23 mouse cellular contexts compared by ENCODE assay signal in genomic region chr5:73524300-73525000, GRCm38 (mm10). TPM values are rescaled to one million over a fixed set of nuclear protein-coding genes. Genes with fewer than 3 reads are reported as not detected.
DNase-seq lines count a peak whose midpoint lies in the region; ATAC-seq and TF ChIP-seq lines count a peak whose summit lies in the region.
"Had no signal": no experiment of that assay in that cellular context is flagged by ENCODE, and none has a peak within 500 bp of the region (broad histone marks: within the 10 kb centered on the region; RNA-seq: fewer than 3 reads in every experiment).

No protein-coding gene starts in this region.

- peak overlapping the region; percentile 67 for H3K27ac ChIP-seq in lung, embryonic 14.5 days (ENCODE audit: low read depth)
- H3K27ac ChIP-seq in midbrain, embryonic 11.5 days (ENCODE audit: low read depth, low read length): no peak overlapping the region
- no peak overlapping the region for H3K27ac ChIP-seq in midbrain, embryonic 14.5 days (replicated peaks; ENCODE audit: low read depth, low read length)
- H3K27ac ChIP-seq: embryonic facial prominence, embryonic 15.5 days; forebrain, embryonic 10.5 days; heart, embryonic 10.5 days; hindbrain, embryonic 14.5 days had no signal

- no peak for TF ChIP-seq CTCF in lung, embryonic 14.5 days (IDR thresholded peaks at IDR 0.05; ENCODE audit: low read depth)

- H3K9ac ChIP-seq in lung, embryonic 14.5 days: no peak overlapping the region
- no peak overlapping the region for H3K9ac ChIP-seq in midbrain, embryonic 11.5 days (ENCODE audit: low read length)
- no peak overlapping the region for H3K9ac ChIP-seq in midbrain, embryonic 14.5 days (replicated peaks; ENCODE audit: low read length)
- H3K9ac ChIP-seq: embryonic facial prominence, embryonic 15.5 days; hindbrain, embryonic 14.5 days had no signal

- H3K4me2 ChIP-seq in lung, embryonic 14.5 days: no peak overlapping the region
- no peak overlapping the region for H3K4me2 ChIP-seq in midbrain, embryonic 11.5 days
- H3K4me2 ChIP-seq in midbrain, embryonic 14.5 days (ENCODE audit: low read length): no peak overlapping the region
- H3K4me2 ChIP-seq: embryonic facial prominence, embryonic 15.5 days; hindbrain, embryonic 14.5 days had no signal

- ATAC-seq in frontal cortex, adult (ENCODE audit: low TSS enrichment): 0 out of 2 replicates have a peak, but pooled peaks have one; percentile 16
- no peak for ATAC-seq in lung, embryonic 14.5 days (ENCODE audit: insufficient read depth)
- ATAC-seq in midbrain, embryonic 11.5 days (ENCODE audit: low FRiP score): no peak
- no peak for ATAC-seq in midbrain, embryonic 14.5 days (ENCODE audit: low FRiP score, low TSS enrichment)
- ATAC-seq in cerebellum, adult (ENCODE audit: insufficient number of reproducible peaks, low FRiP score, low TSS enrichment): no peak
- ATAC-seq: activated CD4-positive, CD25-positive, alpha-beta regulatory T cell, adult 4 months; forebrain, embryonic 14.5 days; Patski had no signal

- no peaks in the 10 kb centered on the region for H3K4me1 ChIP-seq in lung, embryonic 14.5 days (ENCODE audit: insufficient read depth)
- no peaks in the 10 kb centered on the region for H3K4me1 ChIP-seq in midbrain, embryonic 11.5 days (ENCODE audit: control insufficient read depth, insufficient read depth, low read length)
- no peaks in the 10 kb centered on the region for H3K4me1 ChIP-seq in midbrain, embryonic 14.5 days (ENCODE audit: control insufficient read depth, insufficient read depth, low read length)
- H3K4me1 ChIP-seq: embryonic facial prominence, embryonic 15.5 days; forebrain, embryonic 10.5 days had no signal

- no peak for DNase-seq in frontal cortex, adult 2 months (ENCODE audit: extremely low spot score in 1 of 2, low spot score in 1 of 2)
- DNase-seq in lung, embryonic 14.5 days: peak; percentile 16
- DNase-seq in lung, postnatal 25 days (ENCODE audit: low spot score): no peak
- DNase-seq in midbrain, embryonic 11.5 days (ENCODE audit: low spot score, missing footprints): peak; percentile 62
- no peak for DNase-seq in midbrain, embryonic 14.5 days
- no peak for DNase-seq in heart, postnatal 4 days
- DNase-seq: adrenal gland, postnatal 14 days; cerebellum, adult 18-20 months; cerebellum, adult 9-11 months; cerebellum, postnatal 36 days; gastrocnemius, postnatal 10 days; heart, adult 18-20 months; heart, postnatal 10 days had no signal

- H3K9me3 ChIP-seq in lung, embryonic 14.5 days (ENCODE audit: low read depth, low read length): no peaks in the 10 kb centered on the region
- no peaks in the 10 kb centered on the region for H3K9me3 ChIP-seq in midbrain, embryonic 11.5 days (ENCODE audit: control insufficient read depth, low read length)
- H3K9me3 ChIP-seq in midbrain, embryonic 14.5 days (ENCODE audit: control insufficient read depth, low read length): no peaks in the 10 kb centered on the region
- H3K9me3 ChIP-seq: embryonic facial prominence, embryonic 15.5 days; forebrain, embryonic 10.5 days; heart, embryonic 10.5 days had no signal

- peaks cover 36% of the 10 kb centered on the region for H3K36me3 ChIP-seq in lung, embryonic 14.5 days (ENCODE audit: insufficient read depth)
- H3K36me3 ChIP-seq in midbrain, embryonic 11.5 days (ENCODE audit: control insufficient read depth, insufficient read depth, low read length): peaks cover 10% of the 10 kb centered on the region
- H3K36me3 ChIP-seq in midbrain, embryonic 14.5 days (ENCODE audit: control insufficient read depth, insufficient read depth, low read length): peaks cover 58% of the 10 kb centered on the region

- 58% methylated on average over 4 of the region's 4 CpGs for WGBS in lung, embryonic 14.5 days
- WGBS in midbrain, embryonic 11.5 days: 79% methylated on average over 4 of the region's 4 CpGs
- 89% methylated on average over 4 of the region's 4 CpGs for WGBS in midbrain, embryonic 14.5 days

- H3K27me3 ChIP-seq in lung, embryonic 14.5 days (ENCODE audit: insufficient read depth, low read length): no peaks in the 10 kb centered on the region
- H3K27me3 ChIP-seq in midbrain, embryonic 11.5 days (ENCODE audit: control insufficient read depth, insufficient read depth, low read length): no peaks in the 10 kb centered on the region
- no peaks in the 10 kb centered on the region for H3K27me3 ChIP-seq in midbrain, embryonic 14.5 days (ENCODE audit: control insufficient read depth, insufficient read depth, low read length)
- H3K27me3 ChIP-seq: embryonic facial prominence, embryonic 15.5 days; Patski had no signal

- no peak overlapping the region for H3K4me3 ChIP-seq in lung, embryonic 14.5 days (ENCODE audit: low read depth, low read length)
- H3K4me3 ChIP-seq in midbrain, embryonic 11.5 days (ENCODE audit: low read depth, low read length): no peak overlapping the region
- no peak overlapping the region for H3K4me3 ChIP-seq in midbrain, embryonic 14.5 days (replicated peaks; ENCODE audit: low read depth, low read length)
- H3K4me3 ChIP-seq: embryonic facial prominence, embryonic 15.5 days; erythroblast, embryonic 14.5 days; forebrain, embryonic 10.5 days; heart, embryonic 10.5 days had no signal

RNA-seq across cellular contexts. Expression of gene Dcun1d4, which starts 43.6 kb away (rescaled TPM):
- polyA plus RNA-seq in frontal cortex, adult 2 months (2012; rRNA removed): 60.2 and 67.5 TPM in 2 replicates
- 32.4 and 34.5 TPM in 2 replicates for polyA plus RNA-seq in lung, embryonic 14.5 days (2014; fragmentation: Nextera tagmentation; extraction: Ambion mirVana)
- polyA plus RNA-seq in midbrain, embryonic 11.5 days (2014; fragmentation: Nextera tagmentation; extraction: Ambion mirVana): 69.6 and 83.0 TPM in 2 replicates
- 41.7 and 62.2 TPM in 2 replicates for polyA plus RNA-seq in midbrain, embryonic 14.5 days (2014; fragmentation: Nextera tagmentation; extraction: Ambion mirVana)
- 10 to 100 TPM; 17.4 to 19.1 TPM for total RNA-seq in heart, postnatal 4 days (2021)
- polyA plus RNA-seq: erythroblast, embryonic 14.5 days had no signal

Comparison
In these comparisons a context has a peak if more than half of its experiments do, and no peak if none do; other contexts are left out.
1. DNase-seq: peak in lung, embryonic 14.5 days (single experiment) and midbrain, embryonic 11.5 days (single experiment); none in frontal cortex, adult 2 months (0 of 2), lung, postnatal 25 days (single experiment), midbrain, embryonic 14.5 days (single experiment) and heart, postnatal 4 days (single experiment).